Mouse (Mus musculus): ENCODE measurements around the gene Nfia.

DNA sequence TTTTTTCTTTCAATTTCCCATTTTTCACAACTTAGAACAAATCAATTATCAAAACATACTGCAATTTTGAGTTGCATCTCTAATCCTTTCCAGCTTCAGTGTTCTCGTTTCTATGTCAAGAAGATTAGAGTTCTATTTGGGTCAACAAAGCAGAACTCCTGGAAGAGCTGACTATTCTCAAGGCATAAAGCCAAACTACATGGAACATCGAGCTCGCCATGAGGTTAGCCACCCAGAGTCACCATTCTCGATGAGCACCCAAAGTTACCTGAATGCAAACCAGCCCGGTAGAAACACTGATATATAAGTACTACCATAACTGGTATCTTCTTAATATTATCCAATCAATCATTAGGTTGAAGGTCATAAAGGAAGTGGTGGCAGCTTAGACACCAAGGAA lies 5.0 kb upstream of the Nfia start:
- TF ChIP-seq POLR2A (IDR thresholded peaks at IDR 0.05; ENCODE audit: control insufficient read depth, low read depth, low read length) (no peak), CTCF (IDR thresholded peaks at IDR 0.05; ENCODE audit: control insufficient read depth, insufficient read depth, insufficient replicate concordance, low read depth, low read length) (no peak)
